Mouse (Mus musculus) midbrain, embryonic 16.5 days (tissue): ENCODE measurements at regions not wholly inside any gene's neighbourhood (a gene's known extent, or its start where the extent isn't known, plus 50 kb on each side); places are given as distances from the start of the nearest gene placed in this dataset.
"Not testable (repeated sequence)": the region's sequence is repeated elsewhere in the genome, so short reads cannot be mapped to it uniquely, and the experiment has no call there.

ENCODE experiments used
- ATAC-seq: fragments of 200-750 bp; cut with Nextera tagmentation; 2 replicates; pipeline ENCODE4 v1.8.0; 2017; ENCODE audit warnings: moderate TSS enrichment
- H3K27ac ChIP-seq: fragments of 300-500 bp; sonication (generic); 2 replicates; pipeline ENCODE4 v1.5.1; 2014; ENCODE audit warnings: mild to moderate bottlenecking, low read length, mixed read lengths
- H3K27me3 ChIP-seq: fragments of 300-500 bp; sonication (generic); 2 replicates; pipeline ENCODE4 v1.6.1; 2014; ENCODE audit warnings: low read depth, low read length, mixed read lengths; ENCODE audit not compliant: control insufficient read depth, insufficient read depth
- H3K36me3 ChIP-seq: fragments of 300-500 bp; sonication (generic); 2 replicates; pipeline ENCODE4 v1.6.1; 2014; ENCODE audit warnings: mild to moderate bottlenecking, low read length, moderate library complexity, mixed read lengths; ENCODE audit not compliant: control insufficient read depth, insufficient read depth
- H3K4me1 ChIP-seq: fragments of 300-500 bp; sonication (generic); 2 replicates; pipeline ENCODE4 v1.6.1; 2014; ENCODE audit warnings: mild to moderate bottlenecking, low read length, mixed read lengths; ENCODE audit not compliant: control insufficient read depth, insufficient read depth
- H3K4me2 ChIP-seq: fragments of 300-500 bp; sonication (generic); 2 replicates; pipeline ENCODE4 v1.6.1; 2014; ENCODE audit warnings: mild to moderate bottlenecking, low read length, mixed read lengths
- H3K4me3 ChIP-seq: fragments of 300-500 bp; sonication (generic); 2 replicates; pipeline ENCODE4 v1.5.1; 2014; ENCODE audit warnings: low read depth, mild to moderate bottlenecking, low read length, moderate library complexity, mixed read lengths
- H3K9ac ChIP-seq: fragments of 300-500 bp; sonication (generic); 2 replicates; pipeline ENCODE4 v1.6.1; 2014; ENCODE audit warnings: low read depth, low read length, mixed read lengths
- H3K9me3 ChIP-seq: fragments of 300-500 bp; sonication (generic); replicated peaks from 2 replicates; pipeline ENCODE4 v1.6.1; 2014; ENCODE audit warnings: mild to moderate bottlenecking, low read length, mixed read lengths; ENCODE audit not compliant: control insufficient read depth, poor library complexity, severe bottlenecking
- WGBS: fragments of 180-500 bp; shearing (Covaris S2); extraction: QIAGEN DNeasy Blood & Tissue Kit; methylation state at CpG from one replicate; pipeline ENCODE4 v1.1.7; 2014; 5-methylcytosine and 5-hydroxymethylcytosine counted together

- H3K9ac ChIP-seq, result no peak overlapping the region
- H3K27ac ChIP-seq, result no peak overlapping the region
- H3K4me2 ChIP-seq, result no peak overlapping the region
- no peak for ATAC-seq
- no peaks in the 10 kb centered on the region for H3K36me3 ChIP-seq
- WGBS, result 75% methylated on average over 10 of the region's 10 CpGs
- H3K27me3 ChIP-seq, result no peaks in the 10 kb centered on the region
- no peaks in the 10 kb centered on the region for H3K9me3 ChIP-seq
- H3K4me1 ChIP-seq, result no peaks in the 10 kb centered on the region
- no peak overlapping the region for H3K4me3 ChIP-seq
These were observed 307.5 kb upstream of the Cwc22 start for GRCm38 (mm10) chr2:78253601-78254097.

- Histone ChIP-seq H3K9ac (no peak overlapping the region), H3K27me3 (no peaks in the 10 kb centered on the region), H3K4me2 (no peak overlapping the region), H3K27ac (no peak overlapping the region), H3K9me3 (no peaks in the 10 kb centered on the region), H3K36me3 (no peaks in the 10 kb centered on the region), H3K4me1 (no peaks in the 10 kb centered on the region), H3K4me3 (no peak overlapping the region)
- 81% methylated on average over 5 of the region's 5 CpGs for WGBS
- ATAC-seq, result no peak
These were observed 300.2 kb upstream of the Cwc22 start for GRCm38 (mm10) chr2:78246354-78246753.

- WGBS, result 77% methylated on average over 2 of the region's 2 CpGs
- Histone ChIP-seq H3K4me2 (no peak overlapping the region), H3K27ac (no peak overlapping the region), H3K27me3 (no peaks in the 10 kb centered on the region), H3K36me3 (no peaks in the 10 kb centered on the region), H3K4me3 (no peak overlapping the region), H3K9me3 (no peaks in the 10 kb centered on the region), H3K9ac (no peak overlapping the region), H3K4me1 (no peaks in the 10 kb centered on the region)
- no peak for ATAC-seq
These were observed 294.1 kb upstream of the Cwc22 start for GRCm38 (mm10) chr2:78240299-78240698.

DNA sequence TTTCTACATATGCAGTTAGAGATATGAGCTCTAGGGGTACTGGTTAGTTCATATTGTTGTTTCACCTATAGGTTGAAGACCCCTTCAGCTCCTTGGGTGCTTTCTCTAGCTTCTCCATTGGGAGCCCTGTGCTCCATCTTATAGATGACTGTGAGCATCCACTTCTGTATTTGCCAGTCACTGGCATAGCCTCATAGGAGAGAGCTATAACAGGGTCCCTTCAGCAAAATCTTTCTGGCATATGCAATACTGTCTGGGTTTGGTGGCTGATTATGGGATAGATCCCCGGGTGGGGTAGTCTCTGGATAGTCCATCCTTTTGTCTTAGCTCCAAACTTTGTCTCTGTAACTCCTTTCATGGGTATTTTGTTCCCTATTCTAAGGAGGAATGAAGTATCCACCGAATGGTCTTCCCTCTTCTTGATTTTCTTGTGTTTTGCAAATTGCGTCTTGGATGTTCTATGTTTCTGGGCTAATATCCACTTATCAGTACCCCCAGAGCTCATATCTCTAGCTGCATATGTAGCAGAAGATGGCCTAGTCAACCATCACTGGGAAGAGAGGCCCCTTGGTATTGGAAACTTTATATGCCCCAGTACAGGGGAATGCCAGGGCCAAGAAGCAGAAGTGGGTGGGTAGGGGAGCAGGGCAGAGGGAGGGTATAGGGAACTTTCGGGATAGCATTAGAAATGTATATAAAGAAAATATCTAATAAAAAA is 279.4 kb upstream of the Cwc22 start:
- H3K9me3 ChIP-seq, H3K4me1 ChIP-seq, H3K36me3 ChIP-seq, H3K27ac ChIP-seq, H3K27me3 ChIP-seq, H3K4me2 ChIP-seq, H3K4me3 ChIP-seq, H3K9ac ChIP-seq, ATAC-seq: not testable (repeated sequence)
- WGBS, result 87% methylated on average over 4 of the region's 4 CpGs

DNA sequence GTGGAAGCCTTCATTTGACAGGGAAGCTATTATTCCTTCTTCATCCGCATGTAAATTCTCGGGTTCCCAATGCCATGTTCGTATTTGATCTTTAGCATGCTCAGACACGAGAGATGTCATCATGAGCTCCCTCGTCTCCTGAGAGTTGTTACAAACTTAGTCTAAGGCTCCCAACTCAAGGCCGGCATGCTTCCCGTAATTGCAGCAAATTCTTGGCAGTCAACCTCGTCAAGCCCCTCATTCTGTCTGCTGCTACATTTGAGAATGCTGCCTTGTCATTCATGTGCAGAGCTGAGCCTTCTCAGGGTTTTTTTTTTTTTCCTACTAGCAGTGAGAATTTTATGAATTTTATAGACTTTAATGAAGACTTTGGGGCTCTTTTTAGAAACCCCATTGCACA is 268.3 kb upstream of the Cwc22 start:
- no peak for ATAC-seq

GRCm38 (mm10) chr2:78205125-78205524 is 258.9 kb upstream of the Cwc22 start:
- no peak overlapping the region for H3K9ac ChIP-seq
- no peaks in the 10 kb centered on the region for H3K27me3 ChIP-seq
- H3K4me1 ChIP-seq, result no peaks in the 10 kb centered on the region
- H3K36me3 ChIP-seq, result no peaks in the 10 kb centered on the region
- H3K4me2 ChIP-seq, result no peak overlapping the region
- no peak overlapping the region for H3K27ac ChIP-seq
- H3K9me3 ChIP-seq, result no peaks in the 10 kb centered on the region
- H3K4me3 ChIP-seq, result no peak overlapping the region
- 73% methylated on average over 5 of the region's 5 CpGs for WGBS
- no peak for ATAC-seq

More for the DNA sequence above, 268.3 kb upstream of the Cwc22 start:
- no peaks in the 10 kb centered on the region for H3K4me1 ChIP-seq
- H3K27me3 ChIP-seq, result no peaks in the 10 kb centered on the region
- H3K4me2 ChIP-seq, result no peak overlapping the region
- no peak overlapping the region for H3K27ac ChIP-seq
- H3K36me3 ChIP-seq, result no peaks in the 10 kb centered on the region
- WGBS, result 74% methylated on average over 8 of the region's 8 CpGs
- H3K9me3 ChIP-seq, result no peaks in the 10 kb centered on the region
- no peak overlapping the region for H3K9ac ChIP-seq
- H3K4me3 ChIP-seq, result no peak overlapping the region

GRCm38 (mm10) chr2:78196006-78196405 is 249.8 kb upstream of the Cwc22 start:
- H3K4me2 ChIP-seq, result no peak overlapping the region
- H3K36me3 ChIP-seq, result no peaks in the 10 kb centered on the region
- H3K4me3 ChIP-seq, result no peak overlapping the region
- no peaks in the 10 kb centered on the region for H3K4me1 ChIP-seq
- no peaks in the 10 kb centered on the region for H3K27me3 ChIP-seq
- 82% methylated on average over 4 of the region's 4 CpGs for WGBS
- ATAC-seq, result no peak
- H3K27ac ChIP-seq, result no peak overlapping the region
- no peaks in the 10 kb centered on the region for H3K9me3 ChIP-seq
- H3K9ac ChIP-seq, result no peak overlapping the region

GRCm38 (mm10) chr2:78189620-78190019 is 243.4 kb upstream of the Cwc22 start:
- 17% methylated on average over 1 of the region's 1 CpGs for WGBS
- Histone ChIP-seq H3K36me3 (no peaks in the 10 kb centered on the region), H3K27ac (no peak overlapping the region), H3K9me3 (no peaks in the 10 kb centered on the region), H3K27me3 (no peaks in the 10 kb centered on the region), H3K4me2 (no peak overlapping the region), H3K9ac (no peak overlapping the region), H3K4me3 (no peak overlapping the region), H3K4me1 (no peaks in the 10 kb centered on the region)
- ATAC-seq, result no peak

GRCm38 (mm10) chr2:78184950-78185349 is 238.8 kb upstream of the Cwc22 start:
- Histone ChIP-seq H3K36me3 (no peaks in the 10 kb centered on the region), H3K4me2 (no peak overlapping the region), H3K9ac (no peak overlapping the region), H3K27me3 (no peaks in the 10 kb centered on the region), H3K9me3 (no peaks in the 10 kb centered on the region), H3K27ac (no peak overlapping the region), H3K4me3 (no peak overlapping the region), H3K4me1 (no peaks in the 10 kb centered on the region)
- ATAC-seq, result no peak
- 76% methylated on average over 1 of the region's 1 CpGs for WGBS
